In genomic region chr14:45992041-45992869, GRCm38 (mm10) we compare ENCODE assay signal across 11 mouse cellular contexts.
DNase-seq lines count a peak whose midpoint lies in the region; ATAC-seq and TF ChIP-seq lines count a peak whose summit lies in the region.
"Had no signal": no experiment of that assay in that cellular context is flagged by ENCODE, and none has a peak within 500 bp of the region (broad histone marks: within the 10 kb centered on the region; RNA-seq: fewer than 3 reads in every experiment).

No protein-coding gene starts in this region.

- WGBS in lung, embryonic 14.5 days = 21% methylated on average over 17 of the region's 17 CpGs

- no peak overlapping the region for H3K4me3 ChIP-seq in lung, embryonic 14.5 days (ENCODE audit: low read depth, low read length)
- H3K4me3 ChIP-seq: left cerebral cortex, adult 2 months; megakaryocyte, embryonic 14.5 days had no signal

- H3K4me1 ChIP-seq in lung, embryonic 14.5 days (ENCODE audit: insufficient read depth) = peaks cover 16% of the 10 kb centered on the region; the same call in 1 of the 2 replicates
- H3K4me1 ChIP-seq: megakaryocyte, embryonic 14.5 days had no signal

- no peaks in the 10 kb centered on the region for H3K27me3 ChIP-seq in lung, embryonic 14.5 days (ENCODE audit: insufficient read depth, low read length)
- H3K27me3 ChIP-seq: megakaryocyte, embryonic 14.5 days had no signal

- H3K36me3 ChIP-seq in lung, embryonic 14.5 days (ENCODE audit: insufficient read depth) = no peaks in the 10 kb centered on the region

- no peak for TF ChIP-seq CTCF in lung, embryonic 14.5 days (IDR thresholded peaks at IDR 0.05; ENCODE audit: low read depth)

- intact Hi-C loops in left cerebral cortex, postnatal 25 days (cut with DNase I) = loop anchor here (5.0 kb wide), 1 partner anchor 395 kb away; no protein-coding TSS in a partner anchor

- no peaks in the 10 kb centered on the region for H3K9me3 ChIP-seq in lung, embryonic 14.5 days (ENCODE audit: low read depth, low read length)
- H3K9me3 ChIP-seq: megakaryocyte, embryonic 14.5 days had no signal

- DNase-seq in adrenal gland, adult (ENCODE audit: inconsistent age in 2 of 2, low spot score in 1 of 2) = peak; percentile 21 to 33
- no peak for DNase-seq in adrenal gland, postnatal 25 days
- peak; percentile 4 to 6 for DNase-seq in spleen, postnatal 36 days (ENCODE audit: low spot score in 2 of 2)
- DNase-seq in spleen, adult 12 weeks (ENCODE audit: low spot score) = no peak
- DNase-seq in lung, embryonic 14.5 days = peak; percentile 55
- DNase-seq in yolk sac, embryonic 10.5 days (ENCODE audit: low spot score) = peak; percentile 30
- DNase-seq in left cerebral cortex, postnatal 25 days (ENCODE audit: low spot score in 2 of 2) = no peak
- DNase-seq in right cerebral cortex, postnatal 25 days = no peak
- DNase-seq: thymus, postnatal 25 days had no signal

- H3K9ac ChIP-seq in lung, embryonic 14.5 days = no peak overlapping the region

- H3K4me2 ChIP-seq in lung, embryonic 14.5 days = no peak overlapping the region

- peak; percentile 38; the same call in 1 of the 2 replicates for ATAC-seq in lung, embryonic 14.5 days (ENCODE audit: insufficient read depth)

- H3K27ac ChIP-seq in lung, embryonic 14.5 days (ENCODE audit: low read depth) = peak overlapping the region; percentile 48; the same call in 1 of the 2 replicates
- H3K27ac ChIP-seq: left cerebral cortex, adult 2 months had no signal

Comparison
In these comparisons a context has a peak if more than half of its experiments do, and no peak if none do; other contexts are left out.
1. DNase-seq: peak in adrenal gland, adult (2 of 2), spleen, postnatal 36 days (2 of 2), lung, embryonic 14.5 days (single experiment) and yolk sac, embryonic 10.5 days (single experiment); none in adrenal gland, postnatal 25 days (single experiment), spleen, adult 12 weeks (single experiment), left cerebral cortex, postnatal 25 days (0 of 2) and right cerebral cortex, postnatal 25 days (single experiment).